Mouse (Mus musculus): ENCODE data around the gene Hhip.

Gene Hhip

GRCm38 (mm10) chr8:80057198-80058174 is at the start of gene Hhip:
Gene Hhip (minus strand): TSS chr8:80058006.
- DNase-seq (ENCODE audit: low read depth, low spot score) = peak; percentile 9

GRCm38 (mm10) chr8:80087021-80087420 is 29.2 kb upstream of the Hhip start:
- no peak for DNase-seq (ENCODE audit: low read depth, low spot score)

- no peak for DNase-seq (ENCODE audit: low read depth, low spot score)
These were observed 387 bp upstream of the Hhip start for GRCm38 (mm10) chr8:80058193-80058592.

GRCm38 (mm10) chr8:80056331-80057070 is 1.3 kb downstream of the Hhip start:
- no peak for DNase-seq (ENCODE audit: low read depth, low spot score)

GRCm38 (mm10) chr8:80055777-80056176 is 2.0 kb downstream of the Hhip start:
- DNase-seq (ENCODE audit: low read depth, low spot score) = no peak

GRCm38 (mm10) chr8:80055094-80055493 is 2.7 kb downstream of the Hhip start:
- DNase-seq (ENCODE audit: low read depth, low spot score) = no peak

- DNase-seq (ENCODE audit: low read depth, low spot score) = no peak
These were observed 3.6 kb downstream of the Hhip start for GRCm38 (mm10) chr8:80054216-80054615.

- no peak for DNase-seq (ENCODE audit: low read depth, low spot score)
These were observed 5.0 kb downstream of the Hhip start for GRCm38 (mm10) chr8:80052838-80053237.

GRCm38 (mm10) chr8:80051494-80051893 is 6.3 kb downstream of the Hhip start:
- no peak for DNase-seq (ENCODE audit: low read depth, low spot score)

- no peak for DNase-seq (ENCODE audit: low read depth, low spot score)
These were observed 8.4 kb downstream of the Hhip start for GRCm38 (mm10) chr8:80049256-80050005.

GRCm38 (mm10) chr8:80048256-80048655 is 9.6 kb downstream of the Hhip start:
- no peak for DNase-seq (ENCODE audit: low read depth, low spot score)

- no peak for DNase-seq (ENCODE audit: low read depth, low spot score)
These were observed 20.1 kb downstream of the Hhip start for GRCm38 (mm10) chr8:80037644-80038253.

GRCm38 (mm10) chr8:80032604-80033003 is 25.2 kb downstream of the Hhip start:
- no peak for DNase-seq (ENCODE audit: low read depth, low spot score)

- DNase-seq (ENCODE audit: low read depth, low spot score) = no peak
These were observed 26.2 kb downstream of the Hhip start for GRCm38 (mm10) chr8:80031330-80032293.

GRCm38 (mm10) chr8:80029631-80030030 is 28.2 kb downstream of the Hhip start:
- DNase-seq (ENCODE audit: low read depth, low spot score) = no peak

GRCm38 (mm10) chr8:80020469-80020868 is 37.3 kb downstream of the Hhip start:
- DNase-seq (ENCODE audit: low read depth, low spot score) = no peak

- no peak for DNase-seq (ENCODE audit: low read depth, low spot score)
These were observed 42.0 kb downstream of the Hhip start for GRCm38 (mm10) chr8:80015818-80016217.

GRCm38 (mm10) chr8:80004421-80004820 is 53.4 kb downstream of the Hhip start:
- DNase-seq (ENCODE audit: low read depth, low spot score) = no peak

- no peak for DNase-seq (ENCODE audit: low read depth, low spot score)
These were observed 55.5 kb downstream of the Hhip start for GRCm38 (mm10) chr8:80002313-80002712.

- no peak for DNase-seq (ENCODE audit: low read depth, low spot score)
These were observed 62.7 kb downstream of the Hhip start for GRCm38 (mm10) chr8:79995075-79995474.

Measured in CD4-positive helper T cell, adult 2 months (primary cell).